Mouse (Mus musculus) ovary, adult 18-20 months (tissue): ENCODE measurements around the gene Hist1h2af.

Source experiments
- DNase-seq: peaks from one replicate; pipeline ENCODE4 v3.0.0; 2022; ENCODE audit warnings: low spot score, mixed read lengths

The Hist1h2af gene

DNA sequence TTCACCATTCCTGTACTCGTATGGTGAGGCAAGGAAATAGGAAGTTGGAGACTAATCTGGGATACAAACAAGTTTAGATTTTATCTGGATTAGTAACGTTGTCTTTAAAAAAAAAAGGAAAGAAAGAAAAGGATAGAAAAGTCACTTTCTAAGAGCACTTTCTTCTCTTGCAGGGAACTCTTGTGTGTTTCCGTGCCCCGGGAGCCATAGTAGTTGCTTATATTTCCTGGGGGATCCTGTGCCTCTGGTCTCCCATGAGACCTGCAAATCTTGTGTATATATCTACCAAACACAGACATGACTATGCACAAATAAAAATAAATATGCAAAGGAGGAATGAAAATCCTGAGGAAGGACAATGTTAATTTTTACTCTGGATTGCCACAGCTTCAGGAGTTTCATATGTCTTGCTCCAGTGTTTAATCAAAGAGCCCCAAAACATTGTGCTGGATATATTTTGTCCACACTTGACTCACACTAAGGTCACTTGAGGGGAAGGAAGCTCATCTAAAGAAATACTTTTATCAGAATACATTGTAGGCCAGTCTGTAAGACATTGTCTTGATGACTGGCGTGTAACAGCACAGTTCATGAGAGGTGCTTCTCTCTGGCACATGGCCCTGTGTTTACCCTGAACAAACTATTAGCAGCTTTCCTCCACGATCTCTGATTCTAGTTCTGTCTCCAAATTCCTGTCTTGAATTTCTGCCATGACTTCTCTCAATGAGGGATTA is 43.4 kb downstream of the Hist1h2af start:
- DNase-seq, result no peak

DNA sequence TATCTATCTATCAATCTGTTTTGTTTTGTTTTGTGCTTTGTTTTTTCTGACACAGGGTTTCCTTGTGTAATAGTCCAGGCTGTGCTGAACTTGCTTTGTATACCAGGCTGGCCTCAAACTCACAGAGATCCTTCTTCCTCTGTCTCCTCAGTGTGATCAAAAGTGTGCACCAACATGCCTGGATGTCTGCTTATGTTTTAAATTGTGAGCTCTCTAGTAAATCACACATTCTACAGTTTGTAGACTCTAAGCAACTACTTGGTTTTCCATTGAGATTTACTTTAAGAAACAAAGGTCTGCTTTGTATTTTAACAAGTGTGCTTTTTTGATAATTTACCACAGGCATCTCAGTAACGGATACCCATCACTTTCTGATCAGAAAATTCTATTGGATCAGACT is 44.1 kb downstream of the Hist1h2af start:
- DNase-seq, result no peak

DNA sequence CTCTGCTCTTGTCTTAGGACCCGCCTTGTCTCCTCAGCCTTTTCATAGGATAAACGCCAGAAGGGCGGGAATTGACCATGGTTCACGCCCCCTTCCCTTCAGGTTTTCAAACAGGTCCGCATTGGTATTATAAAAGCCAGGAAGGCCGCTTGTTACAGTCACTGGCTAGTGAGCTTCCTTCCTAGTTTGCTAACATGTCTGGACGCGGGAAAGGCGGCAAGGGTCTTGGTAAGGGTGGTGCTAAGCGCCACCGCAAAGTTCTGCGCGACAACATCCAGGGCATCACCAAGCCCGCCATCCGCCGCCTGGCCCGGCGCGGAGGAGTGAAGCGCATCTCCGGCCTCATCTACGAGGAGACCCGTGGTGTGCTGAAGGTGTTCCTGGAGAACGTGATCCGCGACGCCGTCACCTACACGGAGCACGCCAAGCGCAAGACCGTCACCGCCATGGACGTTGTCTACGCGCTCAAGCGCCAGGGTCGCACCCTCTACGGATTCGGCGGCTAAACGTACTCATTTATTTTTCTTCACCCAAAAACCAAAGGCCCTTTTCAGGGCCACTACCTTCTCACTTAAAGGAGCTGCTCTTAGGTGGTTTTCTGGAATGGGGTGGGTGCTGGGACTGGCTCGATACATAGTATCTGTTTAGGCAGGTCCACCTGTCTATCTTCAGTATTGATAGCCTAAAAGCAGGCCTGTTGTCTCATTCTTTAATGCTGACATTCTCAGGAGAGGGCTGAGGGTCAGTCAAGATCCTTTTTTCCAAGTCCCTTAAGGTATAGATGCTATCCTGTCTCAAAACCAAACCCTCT is 47.9 kb downstream of the Hist1h2af start, which contains the start of gene Hist1h4d:
Gene Hist1h4d (plus strand): TSS at position 191 of the 811 bp plus-strand sequence.
- peak; percentile 94 for DNase-seq

DNA sequence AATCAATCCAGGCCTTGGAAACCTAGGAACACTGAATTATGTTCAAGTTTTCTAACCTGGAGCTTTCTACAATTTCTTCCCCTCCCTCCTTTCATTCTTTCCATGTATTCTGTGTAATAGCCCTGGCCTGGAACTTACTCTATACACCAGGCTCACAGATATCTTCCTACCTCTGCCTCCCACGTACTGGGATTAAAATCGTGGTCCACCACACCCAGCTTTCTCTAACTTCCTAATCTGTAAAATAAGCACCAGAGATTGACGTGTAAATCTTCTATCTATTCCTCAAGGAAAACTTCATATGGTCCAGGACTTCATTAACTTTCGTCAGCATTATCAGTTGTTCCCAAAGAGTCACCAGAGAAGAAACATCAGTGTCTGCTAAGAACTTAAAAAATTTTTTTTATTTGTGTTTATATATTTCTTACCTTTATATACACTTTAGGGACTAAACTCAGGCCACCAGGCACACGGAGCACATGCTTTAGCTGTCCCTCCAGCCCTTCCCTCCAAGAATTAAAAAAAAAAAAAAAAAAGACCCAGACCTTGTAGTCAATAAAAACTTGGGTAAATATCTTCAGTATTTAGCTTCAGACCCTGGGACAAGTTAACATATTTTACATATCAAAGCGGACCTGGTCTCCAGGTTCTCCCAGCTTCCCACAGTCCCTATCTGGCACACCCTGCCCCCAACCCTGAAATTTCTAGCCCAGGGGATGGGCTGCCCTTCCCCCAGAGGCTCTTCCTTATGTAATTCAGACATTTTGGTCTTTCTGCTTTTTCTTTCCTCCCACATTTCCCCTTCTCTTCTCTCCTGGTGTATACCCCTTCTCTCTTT is 48.7 kb downstream of the Hist1h2af start:
- no peak for DNase-seq

DNA sequence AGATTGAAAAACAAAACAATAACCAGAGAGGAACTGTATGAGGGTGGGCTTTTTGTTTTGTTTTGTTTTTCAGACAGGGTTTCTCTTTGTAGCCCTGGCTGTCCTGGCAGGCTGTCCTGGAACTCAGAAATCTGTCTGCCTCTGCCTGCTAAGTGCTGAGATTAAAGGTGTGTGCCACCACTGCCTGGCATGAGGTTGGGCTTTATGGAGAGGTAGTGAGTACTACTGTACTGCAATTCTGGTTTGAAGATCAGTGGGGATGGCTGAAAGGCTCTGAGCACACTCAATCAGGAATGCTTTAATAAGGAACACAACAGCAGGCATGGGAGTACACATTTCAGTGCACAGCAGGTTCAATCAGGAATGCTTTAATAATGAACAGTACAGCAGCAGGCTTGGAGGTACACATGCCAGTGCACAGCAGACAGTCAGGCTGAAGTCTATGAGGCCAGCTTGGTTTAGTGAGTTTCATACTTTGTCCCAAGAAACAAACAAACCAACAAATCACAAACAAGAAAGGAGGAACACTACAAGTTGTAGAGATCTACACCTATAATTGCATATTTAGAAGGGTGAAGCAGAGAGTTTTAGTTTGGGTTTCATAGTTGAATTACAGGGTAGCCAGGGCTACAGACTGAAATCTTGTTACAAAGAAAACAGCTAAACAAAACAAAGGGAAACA is 49.8 kb downstream of the Hist1h2af start:
- no peak for DNase-seq
